In the genomic region with DNA sequence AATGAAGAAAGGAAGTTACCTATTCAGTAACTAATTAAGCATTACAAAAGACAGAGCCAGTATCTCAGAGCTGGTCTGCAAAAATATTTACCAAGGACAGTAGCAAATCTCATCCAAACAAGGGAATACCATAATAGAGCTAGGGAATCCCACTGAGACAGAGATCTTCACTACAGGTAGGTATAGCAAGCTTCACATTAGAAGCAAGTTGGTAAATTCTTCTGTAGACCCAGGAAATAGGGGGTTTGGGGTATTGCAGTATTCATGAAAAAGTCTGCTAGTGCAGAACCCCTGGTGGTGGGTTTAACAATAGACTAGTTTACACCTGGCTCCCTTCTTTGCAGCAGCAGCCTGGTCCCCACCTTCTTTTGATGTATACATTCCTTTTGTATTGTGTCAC, we compare ENCODE assay signal across 4 mouse cellular contexts. TPM values are rescaled to one million over a fixed set of nuclear protein-coding genes. Genes with fewer than 3 reads are reported as not detected.
"Had no signal": no experiment of that assay in that cellular context is flagged by ENCODE, and none has a peak within 500 bp of the region (broad histone marks: within the 10 kb centered on the region; RNA-seq: fewer than 3 reads in every experiment).

No protein-coding gene starts in this region.

RNA-seq across cellular contexts. Expression of a gene that starts 42.1 kb away (rescaled TPM):
- total RNA-seq: megakaryocyte progenitor cell, adult 5-6 weeks; megakaryocyte, adult 5-6 weeks; megakaryocyte-erythroid progenitor cell, adult 5-6 weeks; monocyte, adult 5-6 weeks had no signal
